Mouse (Mus musculus) olfactory bulb, adult 2 months (tissue): ENCODE data around the gene Klk6. TPM values are rescaled to one million over a fixed set of nuclear protein-coding genes. Genes with fewer than 3 reads are reported as not detected.

Source experiments
- H3K27ac ChIP-seq: fragments of 200-500 bp; 2 replicates; pipeline ENCODE4 v1.5.1; 2012; ENCODE audit warnings: low read depth, low read length; ENCODE audit not compliant: insufficient read depth
- H3K4me1 ChIP-seq: fragments of 200-500 bp; 2 replicates; pipeline ENCODE4 v1.6.1; 2012; ENCODE audit warnings: low read length; ENCODE audit not compliant: control insufficient read depth, insufficient read depth
- H3K4me3 ChIP-seq: fragments of 200-500 bp; 2 replicates; pipeline ENCODE4 v1.5.1; 2012; ENCODE audit warnings: mild to moderate bottlenecking, low read depth, low read length, moderate library complexity; ENCODE audit not compliant: insufficient read depth
- CTCF ChIP-seq: fragments of 200-500 bp; IDR thresholded peaks from 2 replicates; pipeline ENCODE4 v1.5.1; 2012; ENCODE audit warnings: low read depth, mild to moderate bottlenecking, low read length, moderate library complexity; ENCODE audit not compliant: insufficient read depth
- POLR2A ChIP-seq: fragments of 200-500 bp; IDR thresholded peaks from 2 replicates; pipeline ENCODE4 v1.6.1; 2012; ENCODE audit warnings: mild to moderate bottlenecking, low read depth, low read length, moderate library complexity; ENCODE audit not compliant: insufficient read depth
- WGBS: fragments of 180-500 bp; shearing (Covaris S2); methylation state at CpG from one replicate; pipeline ENCODE4 v1.1.7; 2018; 5-methylcytosine and 5-hydroxymethylcytosine counted together
- polyA plus RNA-seq: library from polyadenylated mRNA; stranded (reverse); fragments of >200 nt; gene quantifications from 2 replicates; pipeline ENCODE4 v1.2.4, GENCODE M21; 2012; ENCODE audit warnings: low replicate concordance; ENCODE audit not compliant: missing spikeins, insufficient read depth, insufficient read length

The Klk6 gene
- polyA plus RNA-seq, 1 experiment = not detected

DNA sequence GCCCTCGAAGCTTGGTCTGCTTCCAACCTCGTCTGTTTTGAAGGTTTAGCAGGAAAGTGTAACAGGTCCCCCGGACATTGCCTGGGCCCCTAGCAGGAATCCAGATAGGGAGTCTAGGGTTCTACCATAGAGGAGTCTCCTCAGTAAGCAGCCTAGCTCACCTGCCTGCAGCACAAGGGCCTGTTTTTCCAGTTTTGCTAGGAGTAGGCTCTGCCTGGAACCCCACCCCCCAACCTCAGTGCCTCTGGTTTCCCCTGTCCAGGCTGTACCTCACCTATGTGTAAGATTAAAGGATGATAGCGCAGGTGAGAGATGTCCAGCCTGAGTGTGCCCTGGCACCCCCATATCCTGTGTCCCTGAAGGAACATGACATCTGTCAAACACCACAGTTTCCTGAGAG lies 52.1 kb downstream of the Klk6 start:
- Histone ChIP-seq H3K27ac (no peak overlapping the region), H3K4me3 (no peak overlapping the region), H3K4me1 (no peaks in the 10 kb centered on the region)
- no peak for TF ChIP-seq CTCF
- TF ChIP-seq POLR2A = no peak
- 83% methylated on average over 4 of the region's 4 CpGs for WGBS

DNA sequence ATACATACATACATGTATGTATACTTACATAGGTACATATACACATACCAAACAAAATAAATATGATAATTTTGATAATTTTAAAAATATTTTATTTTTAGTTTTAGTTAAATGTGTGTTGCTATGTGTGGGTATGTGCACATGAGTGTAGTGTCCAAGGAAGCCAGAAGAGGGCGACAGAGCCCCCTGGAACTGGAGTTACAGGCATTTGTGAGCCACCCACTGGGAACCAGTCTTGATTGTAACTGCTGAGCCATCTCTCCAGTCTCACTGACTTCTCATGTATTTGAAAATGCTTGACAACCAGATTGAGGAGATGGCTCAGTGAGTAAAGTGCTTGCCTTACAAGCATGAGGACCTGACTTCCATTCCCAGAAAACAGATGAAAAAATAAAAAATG lies 54.0 kb downstream of the Klk6 start:
- Histone ChIP-seq H3K27ac (no peak overlapping the region), H3K4me3 (no peak overlapping the region), H3K4me1 (peaks cover under 1% of the 10 kb centered on the region)
- 39% methylated on average over 1 of the region's 1 CpGs for WGBS
- TF ChIP-seq CTCF = no peak
- no peak for TF ChIP-seq POLR2A

DNA sequence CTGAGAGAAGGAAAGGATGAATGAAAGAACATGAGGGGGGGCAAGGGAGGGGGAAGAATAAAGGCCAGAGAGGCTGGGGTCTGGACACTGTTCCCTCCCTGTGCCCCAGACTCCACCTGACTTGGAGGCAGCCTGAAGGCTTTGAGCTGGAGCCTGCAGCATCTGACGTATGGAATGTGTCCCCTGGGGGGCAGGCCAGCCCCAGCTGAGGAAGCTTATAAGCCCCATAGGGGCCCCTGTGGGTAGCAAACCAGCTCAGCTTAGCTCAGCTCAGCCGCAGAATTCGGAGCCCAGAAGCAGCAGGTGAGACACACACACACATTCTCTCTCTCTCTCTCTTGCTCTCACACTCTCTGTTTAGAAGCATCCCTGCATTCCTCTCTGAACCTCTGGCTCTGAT lies 56.6 kb downstream of the Klk6 start, which contains the start of gene Klk4:
Gene Klk4, plus strand, starts transcription at position 249 of the 400 bp plus-strand sequence.
- Histone ChIP-seq H3K4me1 (peaks cover 6% of the 10 kb centered on the region), H3K27ac (no peak within 1 kb of the TSS), H3K4me3 (no peak within 1 kb of the TSS)
- TF ChIP-seq POLR2A (no peak), CTCF (no peak)
- 5% methylated on average over 3 of the region's 3 CpGs for WGBS

Other genes with a start within 250 kb of the Klk6 start
- gene Zfp719, start 244.9 kb upstream of the Klk6 start, polyA plus RNA-seq = not detected in 2 replicates
- not detected in 2 replicates for gene Zfp819, start 217.3 kb upstream of the Klk6 start, polyA plus RNA-seq
- gene Ceacam18, start 189.8 kb upstream of the Klk6 start, polyA plus RNA-seq = not detected in 2 replicates
- not detected in 2 replicates for gene Siglece, start 164.3 kb upstream of the Klk6 start, polyA plus RNA-seq
- not detected in 2 replicates for gene Ctu1, start 152.5 kb upstream of the Klk6 start, polyA plus RNA-seq
- gene Klk14, start 134.1 kb upstream of the Klk6 start, polyA plus RNA-seq = not detected in 2 replicates
- not detected in 2 replicates for gene Klk13, start 111.9 kb upstream of the Klk6 start, polyA plus RNA-seq
- not detected in 2 replicates for gene Klk12, start 55.6 kb upstream of the Klk6 start, polyA plus RNA-seq
- gene Klk11, start 49.9 kb upstream of the Klk6 start, polyA plus RNA-seq = not detected in 2 replicates
- not detected in 2 replicates for gene Klk10, start 43.5 kb upstream of the Klk6 start, polyA plus RNA-seq
- gene Klk9, start 32.6 kb upstream of the Klk6 start, polyA plus RNA-seq = not detected in 2 replicates
- gene Klk8, start 26.9 kb upstream of the Klk6 start, polyA plus RNA-seq = not detected in 2 replicates
- gene Klk7, start 13.2 kb upstream of the Klk6 start, polyA plus RNA-seq = not detected in 2 replicates
- not detected in 2 replicates for gene Klk5, start 17.5 kb downstream of the Klk6 start, polyA plus RNA-seq
- gene Klk4, start 56.7 kb downstream of the Klk6 start, polyA plus RNA-seq = not detected in 2 replicates
- gene Klk15, start 109.2 kb downstream of the Klk6 start, polyA plus RNA-seq = not detected in 2 replicates
- not detected in 2 replicates for gene Klk1b8, start 126.2 kb downstream of the Klk6 start, polyA plus RNA-seq
- gene Klk1b1, start 142.3 kb downstream of the Klk6 start, polyA plus RNA-seq = not detected in 2 replicates
- gene Klk1b9, start 151.6 kb downstream of the Klk6 start, polyA plus RNA-seq = not detected in 2 replicates
- gene Klk1b11, start 171.4 kb downstream of the Klk6 start, polyA plus RNA-seq = not detected in 2 replicates
- gene Klk1b26, start 187.7 kb downstream of the Klk6 start, polyA plus RNA-seq = not detected in 2 replicates
- not detected in 2 replicates for gene Klk1b27, start 227.8 kb downstream of the Klk6 start, polyA plus RNA-seq